Mouse (Mus musculus) embryo, embryonic 9.5 days (tissue): Measurements from ENCODE around the gene Ino80.
"Not testable (repeated sequence)": the region's sequence is repeated elsewhere in the genome, so short reads cannot be mapped to it uniquely, and the experiment has no call there.

Experiments
- DNase-seq: peaks from one replicate; pipeline ENCODE4 v3.0.0-alpha.2; 2017; ENCODE audit errors: extremely low spot score

Ino80 gene

GRCm38 (mm10) chr2:119477571-119478396 lies at the start of gene Ino80:
TSS of gene Ino80 (minus strand) at chr2:119477687.
- peak; percentile 99 for DNase-seq

GRCm38 (mm10) chr2:119525422-119525821 lies 47.9 kb upstream of the Ino80 start:
- no peak for DNase-seq

GRCm38 (mm10) chr2:119523836-119524235 lies 46.3 kb upstream of the Ino80 start:
- DNase-seq, result no peak

DNA sequence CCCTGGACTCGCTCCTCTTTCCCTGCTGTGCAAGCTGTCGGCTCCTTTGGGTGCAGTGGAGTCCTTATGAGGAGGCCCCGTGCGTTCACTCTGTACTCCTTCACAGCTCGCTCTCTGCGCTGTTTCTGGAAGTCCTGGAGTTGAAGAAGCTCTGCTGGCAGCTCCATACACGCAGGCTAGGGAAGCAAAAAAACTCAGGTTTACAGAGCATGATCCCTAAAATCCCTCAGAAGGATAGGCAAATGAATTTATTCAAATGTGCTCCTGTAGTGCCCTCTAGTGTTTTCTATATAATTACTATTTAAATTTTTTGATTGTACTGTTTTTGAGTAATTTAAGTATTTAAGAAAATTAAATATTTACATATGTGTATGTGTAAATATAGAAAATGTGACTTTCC lies 43.1 kb upstream of the Ino80 start:
- DNase-seq, result no peak

- DNase-seq, result no peak
Measured at GRCm38 (mm10) chr2:119516811-119517210, 39.3 kb upstream of the Ino80 start.

DNA sequence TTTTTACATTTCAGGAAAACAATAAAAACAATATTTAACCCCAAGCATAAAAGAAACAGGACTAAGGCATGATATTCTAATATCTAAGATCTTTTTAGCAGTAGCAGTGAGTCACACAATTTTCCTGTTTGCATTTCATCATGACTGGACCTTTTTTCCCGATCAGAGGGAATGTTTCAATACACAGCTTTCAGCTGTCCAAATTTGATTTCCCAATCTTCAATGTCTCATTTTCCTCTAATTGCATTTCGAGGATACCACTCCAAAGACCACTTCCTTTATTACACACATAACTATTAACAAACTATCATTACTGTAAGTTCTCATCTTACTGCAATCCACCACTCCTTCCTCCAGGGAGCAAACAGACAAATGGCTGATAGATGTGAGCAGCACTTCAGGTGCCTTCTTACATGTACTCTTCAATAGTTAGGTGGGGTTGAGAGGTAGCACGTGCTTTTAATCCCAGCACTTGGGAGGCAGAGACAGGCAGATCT lies 36.6 kb upstream of the Ino80 start:
- DNase-seq, result no peak

DNA sequence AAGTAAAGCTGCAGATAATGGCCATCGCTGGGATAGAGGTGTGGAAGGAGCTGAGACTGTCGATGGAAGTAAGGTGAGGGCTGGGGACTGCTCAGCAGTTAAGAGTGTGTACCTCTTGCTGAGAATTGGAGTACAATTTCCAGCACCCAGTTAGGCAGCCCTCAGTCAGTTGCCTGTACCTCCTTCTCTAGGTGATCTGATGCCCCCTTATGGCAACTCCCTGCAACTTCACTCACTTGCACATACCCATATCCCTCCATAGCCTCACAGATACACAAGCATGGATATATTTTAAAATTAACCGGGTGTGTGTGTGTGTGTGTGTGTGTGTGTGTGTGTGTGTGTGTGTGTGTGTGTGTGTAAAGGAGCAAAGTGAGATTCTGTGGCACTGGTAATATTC lies 34.8 kb upstream of the Ino80 start:
- DNase-seq, result no peak

- no peak for DNase-seq
Measured at GRCm38 (mm10) chr2:119510856-119511255, 33.4 kb upstream of the Ino80 start.

DNA sequence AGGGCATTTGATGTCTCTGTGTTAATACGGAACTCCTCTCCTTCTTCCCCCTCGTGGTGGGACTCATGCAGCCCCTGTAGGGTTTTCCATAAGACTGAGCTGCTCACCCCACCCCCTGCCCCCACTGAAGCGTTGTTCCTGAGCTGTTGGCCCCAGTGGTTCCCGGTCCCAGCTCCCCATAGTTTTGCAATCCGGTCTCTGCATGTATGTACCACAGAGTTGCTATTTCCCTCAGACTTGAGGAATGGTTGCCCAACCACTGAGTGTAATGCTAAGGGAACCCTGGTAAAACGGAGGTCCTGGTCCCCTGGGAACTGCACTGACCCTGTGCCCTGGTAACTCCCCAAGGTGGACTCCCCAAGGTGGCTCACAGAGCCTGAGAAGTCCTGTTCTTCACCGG lies 31.0 kb upstream of the Ino80 start:
- not testable (repeated sequence) for DNase-seq

- no peak for DNase-seq
Measured at GRCm38 (mm10) chr2:119507108-119507507, 29.6 kb upstream of the Ino80 start.

GRCm38 (mm10) chr2:119500965-119501652 lies 23.6 kb upstream of the Ino80 start:
- no peak for DNase-seq

DNA sequence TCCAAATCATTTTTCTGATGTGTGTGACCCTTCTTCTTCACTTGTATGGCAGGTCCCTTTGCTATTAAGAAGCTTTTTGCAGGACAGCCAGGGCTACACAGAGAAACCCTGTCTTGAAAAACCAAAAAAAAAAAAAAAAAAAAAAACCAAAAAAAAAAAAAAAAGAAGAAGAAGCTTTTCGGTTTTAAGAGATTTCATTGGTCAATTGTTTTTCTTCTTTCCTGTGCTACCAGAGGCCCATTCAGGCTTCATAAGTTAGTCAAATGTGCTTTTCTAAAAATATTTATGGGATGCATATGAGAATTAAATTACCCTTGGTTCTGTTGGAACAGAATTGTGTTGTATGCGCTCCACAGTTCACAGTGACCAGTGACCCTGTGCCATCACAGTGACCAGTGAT lies 21.4 kb upstream of the Ino80 start:
- no peak for DNase-seq

GRCm38 (mm10) chr2:119496082-119496481 lies 18.6 kb upstream of the Ino80 start:
- DNase-seq, result no peak

GRCm38 (mm10) chr2:119491953-119492352 lies 14.5 kb upstream of the Ino80 start:
- no peak for DNase-seq

DNA sequence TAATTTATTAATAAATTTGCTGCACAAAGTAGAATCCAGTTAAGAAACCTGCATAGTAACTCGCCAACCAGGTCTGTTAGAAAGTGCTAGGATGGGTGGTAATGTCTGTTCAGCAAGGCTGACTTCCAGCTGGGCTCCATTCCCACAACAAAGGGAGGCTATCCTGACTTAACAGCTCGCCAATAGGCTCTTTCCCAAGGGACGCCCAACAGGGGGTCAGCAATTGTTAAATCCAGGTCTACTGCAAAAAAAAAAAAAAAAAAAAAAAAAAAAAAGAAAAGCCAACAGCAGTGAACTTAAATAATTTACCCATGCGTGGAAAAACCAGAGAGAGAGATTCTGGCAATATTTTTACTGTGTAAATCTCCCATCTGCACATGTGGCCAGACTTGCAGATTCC lies 9.0 kb upstream of the Ino80 start:
- no peak for DNase-seq

DNA sequence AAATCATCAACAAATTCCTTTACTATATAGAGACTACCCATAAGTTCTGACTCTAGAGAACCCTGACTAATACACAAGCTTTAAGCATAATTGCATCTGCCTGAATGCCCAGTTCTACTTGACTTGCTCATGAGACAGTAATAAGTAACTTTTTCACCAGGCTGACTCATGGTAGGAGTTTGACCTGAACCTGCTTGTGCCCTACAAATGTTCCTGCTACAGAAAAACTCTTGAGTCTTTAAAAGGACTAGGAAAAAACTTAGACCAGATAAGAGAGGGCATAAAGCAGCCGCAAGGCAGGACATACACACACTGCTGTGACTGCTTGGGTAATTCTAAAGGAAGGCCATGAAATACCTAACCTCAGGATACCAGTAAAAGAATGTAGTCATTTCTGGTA lies 4.8 kb upstream of the Ino80 start:
- no peak for DNase-seq

DNA sequence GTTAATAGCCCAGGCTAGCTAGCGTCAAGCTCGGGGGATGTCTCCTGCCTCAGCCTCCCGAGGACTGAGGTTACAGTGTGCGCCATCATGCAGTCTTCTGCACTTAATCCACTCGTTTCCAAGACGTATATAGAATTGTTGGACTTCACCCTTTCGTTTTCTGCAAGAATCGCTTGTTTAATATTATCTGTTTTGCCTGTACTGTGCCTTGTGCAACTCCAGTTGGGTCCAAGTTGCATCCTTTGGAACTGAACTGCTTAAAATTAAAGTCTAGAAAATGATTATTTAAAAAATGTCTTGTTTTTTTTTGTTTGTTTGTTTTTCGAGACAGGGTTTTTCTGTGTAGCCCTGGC lies 886 bp upstream of the Ino80 start:
- DNase-seq, result no peak

GRCm38 (mm10) chr2:119476621-119477391 lies 681 bp downstream of the Ino80 start:
- DNase-seq, result peak; percentile 74

DNA sequence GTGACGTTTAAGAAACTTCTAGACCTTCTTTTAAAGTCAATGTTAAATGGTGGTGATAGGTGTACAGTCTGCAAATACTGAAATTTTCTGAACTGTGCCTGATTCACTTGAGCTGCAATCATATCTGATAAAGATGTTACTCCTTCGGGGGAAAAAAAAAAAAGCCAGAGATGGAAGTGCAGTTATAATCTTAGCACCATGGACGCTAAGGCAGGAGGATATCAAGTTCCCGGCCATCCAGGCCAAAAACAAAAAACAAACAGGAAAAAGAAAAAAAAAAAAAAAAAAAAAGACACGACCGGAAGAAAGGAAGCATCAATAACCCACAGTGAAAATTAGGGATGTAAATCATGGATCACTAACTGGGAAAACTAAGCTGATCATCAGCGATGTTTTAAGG lies 1.3 kb downstream of the Ino80 start:
- DNase-seq, result no peak

- DNase-seq, result no peak
Measured at GRCm38 (mm10) chr2:119463945-119464344, 13.5 kb downstream of the Ino80 start.

GRCm38 (mm10) chr2:119463114-119463775 lies 14.2 kb downstream of the Ino80 start:
- no peak for DNase-seq

- no peak for DNase-seq
Measured at GRCm38 (mm10) chr2:119461028-119461427, 16.5 kb downstream of the Ino80 start.
